Mouse (Mus musculus) erythroblast, adult 5-6 weeks (primary cell): ENCODE measurements around the gene Vmn2r7. TPM values are rescaled to one million over a fixed set of nuclear protein-coding genes. Genes with fewer than 3 reads are reported as not detected.
"Not testable (repeated sequence)": the region's sequence is repeated elsewhere in the genome, so short reads cannot be mapped to it uniquely, and the experiment has no call there.

Source experiments
- ATAC-seq: replicated peaks from 2 replicates; pipeline ENCODE4 v1.8.0; 2016; ENCODE audit warnings: moderate number of reproducible peaks, mild to moderate bottlenecking, moderate TSS enrichment, inconsistent platforms; ENCODE audit not compliant: poor library complexity, low FRiP score, severe bottlenecking
- total RNA-seq, 2 experiments: library from RNA; stranded (forward) in 1 of 2; stranded (reverse) in 1 of 2; fragments of 150-400 nt in 1 of 2; fragments of 200-764, 138-1000 nt in 1 of 2; gene quantifications; 2 replicates each; pipeline versions ENCODE4 v1.2.3 to v1.2.4; 2015 to 2017; ENCODE audit warnings: low replicate concordance in 2 of 2

Gene Vmn2r7
- not detected in 2 replicates for total RNA-seq (2015; ENCODE audit: low replicate concordance)
- total RNA-seq (2017; ENCODE audit: low replicate concordance) = not detected in 2 replicates

DNA sequence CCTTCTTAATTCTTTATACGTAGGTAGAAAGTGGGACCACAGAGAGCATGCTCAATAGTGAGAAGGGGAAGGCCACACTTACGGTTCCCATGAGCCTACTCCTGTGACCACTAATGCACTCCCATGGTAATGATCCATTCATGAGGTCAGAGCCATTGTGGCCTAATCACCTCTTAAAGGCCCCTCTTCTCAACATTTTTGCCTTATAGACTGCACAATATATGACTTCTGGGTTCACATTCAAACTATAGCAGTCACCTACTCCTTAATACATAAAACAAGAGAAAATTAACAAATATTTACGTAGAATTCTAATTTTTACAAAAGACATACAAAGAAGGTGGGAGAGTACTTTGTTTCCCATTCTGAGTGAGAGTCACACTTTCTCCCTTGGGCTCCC lies at the start of gene Vmn2r7:
Vmn2r7 (minus strand) TSS at position 101 of the 400 bp plus-strand sequence.
- not testable (repeated sequence) for ATAC-seq

DNA sequence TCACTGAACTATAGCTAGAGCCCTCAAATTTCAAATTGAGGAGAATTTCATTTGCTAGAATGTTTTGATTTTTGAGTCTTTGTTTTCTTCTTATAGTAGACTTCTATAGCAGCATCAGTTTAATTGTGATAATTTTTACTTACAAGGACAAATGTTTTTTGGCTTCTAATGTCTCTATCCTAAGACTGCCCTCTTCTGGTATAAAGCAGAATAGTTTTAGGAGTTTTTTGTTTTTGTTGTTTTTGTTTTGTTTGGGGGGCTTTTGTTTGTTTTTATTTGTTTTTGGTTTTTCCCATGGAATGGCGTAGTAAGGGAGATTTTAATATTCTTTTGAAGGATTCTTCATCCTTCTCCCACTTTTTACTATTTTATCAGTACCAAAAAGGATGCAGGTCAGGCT lies 45.2 kb upstream of the Vmn2r7 start:
- ATAC-seq = no peak

DNA sequence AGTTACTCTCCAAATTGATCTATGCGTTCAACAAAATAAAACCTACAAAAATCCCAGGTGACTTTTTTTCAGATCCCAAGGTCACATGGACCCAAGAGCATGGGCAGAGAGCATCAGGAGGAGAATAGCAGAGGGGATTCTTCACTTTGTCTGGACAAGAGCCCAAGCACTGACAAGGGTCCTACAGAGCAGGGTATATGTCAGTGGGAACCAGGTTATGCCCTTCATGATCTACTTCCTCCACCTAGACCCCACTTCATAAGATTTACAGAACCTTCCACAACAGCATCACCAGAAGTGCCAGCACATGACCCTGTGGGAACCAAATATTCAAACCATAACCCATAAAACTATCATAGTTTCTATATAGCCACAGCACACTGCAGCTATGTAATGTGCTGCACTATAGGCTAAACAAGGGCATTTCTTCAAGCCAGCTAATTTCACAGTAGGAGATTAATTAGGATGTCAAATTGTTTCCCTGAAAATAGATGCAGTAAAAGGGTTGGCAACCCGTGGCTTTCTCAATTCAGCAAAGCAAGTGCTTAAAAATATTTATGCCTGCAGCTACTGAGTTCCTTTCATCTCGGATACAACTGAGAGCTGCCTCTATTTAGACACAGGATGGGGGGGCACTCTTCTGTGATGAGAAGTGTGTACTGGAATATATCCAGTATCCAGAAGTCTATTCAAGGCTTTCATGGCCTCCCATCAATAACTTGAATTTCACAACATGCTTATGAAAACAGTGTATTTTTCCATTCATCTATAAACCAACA lies 33.8 kb upstream of the Vmn2r7 start:
- ATAC-seq = no peak

DNA sequence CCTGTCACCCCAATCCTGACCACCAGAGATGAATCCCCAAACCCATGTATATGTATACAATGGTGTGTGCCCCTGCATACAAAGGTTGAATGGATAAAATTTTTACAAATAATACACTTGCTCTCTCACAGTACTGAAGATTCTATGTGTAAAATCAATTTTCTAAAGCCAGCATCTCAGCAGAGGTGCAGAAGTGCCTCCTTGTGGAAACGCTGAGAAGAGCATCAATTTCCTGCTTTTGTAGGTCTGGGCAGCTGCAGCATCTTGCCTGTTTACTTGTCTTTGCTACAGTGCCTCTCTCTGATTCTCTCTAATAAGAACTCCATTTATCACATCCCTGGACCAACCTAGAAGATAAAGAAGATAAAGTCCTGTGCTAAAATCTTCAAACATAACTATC lies 32.1 kb upstream of the Vmn2r7 start:
- ATAC-seq = no peak

DNA sequence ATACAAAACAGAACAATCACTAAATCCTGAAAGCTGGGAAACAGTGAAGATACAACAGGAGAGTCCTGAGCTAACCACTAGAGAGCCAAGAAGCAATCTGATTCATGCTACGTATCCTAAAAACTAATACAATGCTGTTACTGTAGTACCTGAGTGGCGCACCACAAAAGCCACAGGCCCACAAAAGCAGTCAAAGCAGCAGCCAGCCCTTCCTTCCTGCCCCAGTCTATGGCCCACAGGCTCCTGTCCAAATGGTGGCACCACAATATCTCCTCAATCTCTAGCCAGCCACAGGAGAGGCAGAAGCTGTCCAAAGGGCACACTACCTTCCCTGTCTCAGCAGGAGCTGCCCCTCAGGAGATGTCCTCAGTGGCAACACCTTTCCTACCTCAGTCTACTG lies 1.7 kb downstream of the Vmn2r7 start:
- no peak for ATAC-seq

DNA sequence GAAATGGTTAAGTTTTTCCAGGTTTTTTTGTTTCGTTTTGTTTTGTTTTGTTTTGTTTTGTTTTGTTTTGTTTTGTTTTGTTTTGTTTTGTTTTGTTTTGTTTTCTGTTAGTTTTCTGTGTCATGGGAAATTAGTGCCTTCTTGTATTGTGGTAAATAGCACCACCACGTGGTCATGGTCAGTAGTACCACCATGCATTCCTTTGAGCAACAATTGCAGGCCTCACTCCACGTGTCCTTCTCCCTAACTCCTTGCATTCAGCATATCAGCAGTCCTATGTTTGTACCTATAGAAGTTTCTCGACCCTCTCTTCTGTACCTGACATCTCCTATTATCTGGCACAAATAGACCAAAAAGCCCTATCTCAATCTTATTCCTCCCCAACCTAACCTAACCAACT lies 2.3 kb downstream of the Vmn2r7 start:
- ATAC-seq = no peak

DNA sequence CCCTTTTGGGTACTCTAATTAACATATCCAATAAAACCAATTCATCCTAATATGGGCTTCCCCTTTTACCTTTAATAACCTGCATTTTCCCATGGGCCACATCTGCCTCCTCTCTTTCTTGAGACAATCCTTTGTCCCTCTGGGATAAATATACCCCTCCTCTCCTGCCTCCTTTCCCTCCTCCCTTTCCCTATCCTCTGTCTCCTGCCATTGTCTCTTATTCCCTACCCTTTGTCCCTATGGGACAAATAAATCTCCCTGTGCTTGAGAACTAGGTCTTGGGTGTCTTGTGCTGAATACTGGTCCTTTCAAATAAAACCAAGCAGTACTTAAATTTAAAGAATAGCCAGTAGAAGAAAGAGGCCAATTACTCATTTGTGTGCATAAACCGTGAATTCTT lies 13.4 kb downstream of the Vmn2r7 start:
- ATAC-seq = no peak

DNA sequence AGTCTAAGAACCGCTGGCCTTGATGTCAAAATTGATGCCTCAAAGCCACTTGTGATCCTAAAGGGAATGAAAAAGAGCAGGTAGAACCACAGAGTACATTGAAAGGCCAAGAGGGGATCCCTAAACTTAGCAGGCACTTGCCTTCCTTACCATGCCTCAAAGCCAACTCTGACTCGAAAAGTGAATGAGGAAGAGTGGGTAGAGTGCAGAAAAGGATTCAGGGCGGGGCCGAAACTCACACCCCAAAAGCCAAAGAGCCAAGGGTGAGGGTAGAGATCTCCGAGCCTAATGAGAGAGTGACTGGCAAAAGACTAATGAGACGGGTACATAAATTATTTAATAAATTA lies 53.3 kb downstream of the Vmn2r7 start:
- ATAC-seq = no peak

DNA sequence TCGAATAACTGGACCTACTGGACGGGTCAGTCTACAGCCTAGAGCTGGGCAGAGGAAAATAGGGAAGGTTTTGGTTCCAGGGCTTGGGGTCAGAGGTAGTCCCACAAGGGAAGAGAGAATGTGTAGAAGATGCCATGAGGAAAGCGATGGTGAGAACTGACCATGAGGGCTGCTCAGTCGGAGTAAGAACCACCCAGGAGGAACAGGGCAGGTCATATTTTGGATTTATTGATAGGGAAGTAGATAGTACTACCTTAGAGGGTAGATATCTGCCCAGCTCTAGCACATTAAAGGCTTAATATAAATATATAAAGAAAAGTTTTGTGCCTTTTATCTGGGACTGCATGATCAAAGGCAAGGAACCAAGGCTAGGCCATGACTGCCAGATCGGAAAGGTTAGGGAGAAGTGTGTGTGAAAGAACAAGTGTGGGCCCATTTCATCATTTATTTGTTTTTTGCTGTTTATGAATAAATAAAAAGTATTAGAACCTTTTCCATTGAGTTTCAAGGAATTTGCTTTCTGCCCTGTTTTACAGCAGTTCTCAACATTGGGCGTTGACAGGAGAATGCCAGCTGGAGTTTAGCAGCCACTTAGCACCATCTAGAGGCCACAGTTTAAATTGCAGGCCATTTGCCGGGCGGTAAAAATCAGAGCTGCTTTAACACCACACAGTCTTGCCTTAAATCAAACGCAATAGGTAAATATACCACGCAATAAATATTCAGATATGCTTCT lies 53.9 kb downstream of the Vmn2r7 start:
- ATAC-seq = no peak

DNA sequence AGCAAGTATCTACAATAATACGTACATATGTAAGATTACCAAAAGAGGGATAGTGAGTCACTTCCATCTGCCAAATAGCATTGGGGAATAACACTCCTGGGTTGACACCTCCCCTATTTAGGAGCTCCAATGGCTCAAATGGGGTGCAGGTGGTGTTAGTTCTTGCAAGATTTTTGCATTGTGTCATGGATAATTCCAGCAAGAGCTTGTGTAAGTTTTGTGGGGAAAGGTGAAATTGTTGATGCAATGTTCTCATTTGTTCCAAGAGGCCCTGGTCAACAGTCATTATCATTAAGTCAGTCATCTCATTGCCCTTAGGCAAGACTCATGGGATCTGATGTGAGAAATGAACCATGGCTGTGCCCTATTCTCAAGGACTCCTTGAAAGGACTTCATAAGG lies 61.7 kb downstream of the Vmn2r7 start:
- no peak for ATAC-seq

DNA sequence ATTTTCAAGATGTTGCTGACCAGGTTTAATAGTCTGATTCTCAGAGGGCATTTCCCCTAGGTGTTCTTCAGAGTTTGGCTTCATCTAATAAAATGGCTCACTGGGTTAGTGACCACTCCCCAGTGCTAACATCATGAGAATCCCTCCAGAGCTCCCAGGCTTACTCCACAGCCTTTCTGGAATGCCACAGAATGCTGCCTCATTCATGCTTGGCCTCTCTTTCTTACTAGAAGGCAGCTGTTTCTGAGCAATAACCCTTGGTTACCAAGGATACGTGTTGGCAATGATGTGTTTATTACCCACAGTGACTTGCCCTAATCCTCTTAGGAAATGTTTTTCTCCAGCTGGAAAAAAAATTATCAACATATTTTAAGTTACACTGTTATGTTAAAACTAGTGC lies 72.4 kb downstream of the Vmn2r7 start:
- ATAC-seq = no peak

DNA sequence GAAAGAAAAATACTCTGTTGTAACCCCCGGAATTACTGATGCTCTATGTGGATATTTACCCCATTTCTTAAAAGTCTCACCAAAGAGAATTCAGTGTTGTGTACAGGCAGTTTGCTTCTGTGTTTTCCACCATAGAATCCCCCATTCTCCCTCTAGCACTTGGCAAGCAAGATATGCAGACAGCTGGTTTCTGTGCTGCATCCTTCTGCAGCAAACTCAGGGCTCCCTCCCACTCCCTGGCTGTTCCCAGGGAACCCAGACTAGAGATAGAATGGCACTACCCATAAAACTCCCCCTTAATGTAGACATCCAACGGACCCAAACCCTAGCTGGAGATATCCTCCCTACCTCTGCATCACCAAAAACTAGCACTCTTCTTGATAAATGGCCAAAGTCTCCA lies 88.4 kb downstream of the Vmn2r7 start:
- no peak for ATAC-seq

DNA sequence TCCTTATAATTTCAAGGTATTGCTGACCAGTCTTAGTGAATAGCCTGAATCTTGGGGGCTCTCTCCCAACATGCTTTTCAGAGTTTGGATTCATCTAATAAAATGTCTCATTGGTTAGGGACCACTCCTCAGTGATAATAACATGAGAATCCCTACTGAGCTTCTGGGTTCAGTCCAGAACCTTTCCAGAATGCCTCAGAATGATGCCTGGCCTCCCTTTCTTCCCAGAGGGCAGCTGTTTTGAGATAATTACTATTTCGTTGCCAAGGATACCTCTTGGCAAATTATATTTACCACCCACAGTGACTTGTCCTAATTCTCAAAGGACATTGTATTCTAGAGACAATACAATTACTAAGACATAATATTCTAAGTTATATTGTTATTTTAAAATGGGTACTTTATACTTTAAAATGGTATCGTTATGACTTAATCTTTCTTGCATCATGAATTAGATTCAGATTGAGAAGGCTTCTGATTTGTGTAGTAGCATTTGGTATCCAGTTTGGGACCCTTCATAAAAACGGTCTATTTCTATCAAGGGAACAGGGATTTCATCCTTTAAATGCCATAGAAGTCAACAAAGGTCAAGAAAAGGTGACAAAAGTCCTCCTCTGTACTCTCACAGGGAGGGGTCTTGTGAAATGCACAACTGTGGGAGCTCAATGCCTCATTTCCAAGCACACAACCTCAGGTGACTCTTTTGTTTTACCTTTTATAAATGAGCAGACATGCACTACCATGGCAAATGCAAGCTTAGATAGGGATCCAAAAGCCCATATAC lies 117.2 kb downstream of the Vmn2r7 start:
- not testable (repeated sequence) for ATAC-seq

DNA sequence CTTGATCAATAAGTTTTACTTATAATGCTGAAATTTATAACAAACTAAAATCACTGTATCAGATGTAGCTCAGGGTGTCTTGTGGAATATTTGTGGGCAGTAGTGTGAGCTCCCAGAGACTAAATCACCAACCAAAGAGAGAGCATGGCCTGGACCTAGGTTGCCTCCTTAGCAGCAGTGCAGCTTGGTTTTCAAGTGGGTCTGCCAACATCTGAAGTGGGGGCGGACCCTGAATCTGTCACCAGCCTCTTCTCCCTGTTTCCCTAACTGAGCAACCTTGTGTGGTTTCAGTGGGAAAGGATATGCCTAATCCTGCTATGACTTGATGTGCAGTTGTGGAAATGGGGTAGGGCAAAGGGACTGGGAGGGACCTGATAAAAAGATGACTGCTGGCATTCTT lies 118.8 kb downstream of the Vmn2r7 start:
- not testable (repeated sequence) for ATAC-seq

DNA sequence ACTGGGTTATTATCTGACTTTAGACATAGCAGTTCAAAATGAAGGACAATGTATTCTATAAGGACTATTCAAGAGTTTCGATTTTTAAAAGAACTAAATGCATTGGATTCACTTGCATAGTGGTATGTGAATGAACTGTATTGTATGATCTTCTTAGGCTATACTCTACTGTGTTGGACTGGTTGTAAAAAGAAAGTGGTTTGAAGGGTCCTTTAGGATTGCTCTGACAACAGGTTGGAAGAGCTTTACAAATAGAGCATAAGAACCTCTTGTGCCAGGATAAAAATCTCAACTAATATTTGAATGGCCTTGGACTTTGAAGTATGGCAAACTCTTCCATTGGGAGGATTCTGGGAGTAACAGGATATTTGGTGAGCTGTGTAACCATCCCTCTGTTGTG lies 168.5 kb downstream of the Vmn2r7 start:
- not testable (repeated sequence) for ATAC-seq
